In the genomic region with DNA sequence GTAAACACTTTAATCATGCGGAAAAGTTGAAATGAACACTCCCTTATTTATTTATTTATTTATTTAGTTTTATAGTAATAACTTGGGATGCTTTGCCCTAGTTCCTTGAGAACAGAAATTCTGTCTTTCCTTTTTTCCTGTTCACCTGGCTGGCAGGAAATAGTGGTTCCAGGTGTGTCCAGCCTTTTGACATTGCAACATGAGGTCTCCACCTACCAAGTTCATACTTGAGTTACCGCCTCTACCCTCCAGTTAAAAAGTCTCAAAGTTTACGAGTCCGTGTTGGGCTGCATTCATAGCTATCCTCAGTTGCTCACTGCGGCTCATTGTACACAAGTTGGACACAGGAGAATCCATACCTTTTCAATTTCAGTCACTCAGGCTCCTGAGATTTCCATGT, we compare ENCODE assay signal across 8 mouse cellular contexts. TPM values are rescaled to one million over a fixed set of nuclear protein-coding genes. Genes with fewer than 3 reads are reported as not detected.
DNase-seq lines count a peak whose midpoint lies in the region; ATAC-seq lines count a peak whose summit lies in the region.

No protein-coding gene starts in this region.

- H3K4me2 ChIP-seq in forebrain, embryonic 14.5 days (ENCODE audit: low read length), result peak overlapping the region; percentile 78
- peak overlapping the region; percentile 80 for H3K4me2 ChIP-seq in limb, embryonic 13.5 days (replicated peaks)
- peak overlapping the region; percentile 74 for H3K4me2 ChIP-seq in stomach, embryonic 15.5 days

- H3K36me3 ChIP-seq in megakaryocyte, embryonic 14.5 days (replicated peaks; ENCODE audit: low read length), result peaks cover 25% of the 10 kb centered on the region
- peaks cover 3% of the 10 kb centered on the region for H3K36me3 ChIP-seq in forebrain, embryonic 14.5 days (ENCODE audit: control insufficient read depth, insufficient read depth, low read length)
- H3K36me3 ChIP-seq in limb, embryonic 13.5 days, result peaks cover 3% of the 10 kb centered on the region
- H3K36me3 ChIP-seq in stomach, embryonic 15.5 days, result no peaks in the 10 kb centered on the region

- no peaks in the 10 kb centered on the region for H3K27me3 ChIP-seq in megakaryocyte, embryonic 14.5 days (replicated peaks)
- H3K27me3 ChIP-seq in forebrain, embryonic 14.5 days (replicated peaks; ENCODE audit: control insufficient read depth, insufficient read depth, low read length), result no peaks in the 10 kb centered on the region
- no peaks in the 10 kb centered on the region for H3K27me3 ChIP-seq in limb, embryonic 13.5 days
- no peaks in the 10 kb centered on the region for H3K27me3 ChIP-seq in stomach, embryonic 15.5 days (replicated peaks)

- H3K4me1 ChIP-seq in megakaryocyte, embryonic 14.5 days, result peaks cover 39% of the 10 kb centered on the region
- H3K4me1 ChIP-seq in forebrain, embryonic 14.5 days (ENCODE audit: control insufficient read depth, insufficient read depth, low read length), result peaks cover 3% of the 10 kb centered on the region; the same call in 1 of the 2 replicates
- peaks cover 18% of the 10 kb centered on the region for H3K4me1 ChIP-seq in limb, embryonic 13.5 days
- H3K4me1 ChIP-seq in stomach, embryonic 15.5 days, result peaks cover 5% of the 10 kb centered on the region; the same call in 1 of the 2 replicates

- 37% methylated on average over 5 of the region's 5 CpGs for WGBS in forebrain, embryonic 14.5 days
- WGBS in limb, embryonic 13.5 days, result 15% methylated on average over 5 of the region's 5 CpGs
- WGBS in stomach, embryonic 15.5 days, result 27% methylated on average over 5 of the region's 5 CpGs

- no peak overlapping the region for H3K27ac ChIP-seq in forebrain, embryonic 14.5 days (ENCODE audit: low read depth, low read length)
- no peak overlapping the region for H3K27ac ChIP-seq in limb, embryonic 13.5 days
- no peak overlapping the region for H3K27ac ChIP-seq in stomach, embryonic 15.5 days

- no peak for DNase-seq in forebrain, embryonic 14.5 days (ENCODE audit: low spot score)
- no peak for DNase-seq in left cerebral cortex, adult 9 months (ENCODE audit: low spot score in 2 of 2)
- DNase-seq in left cerebral cortex, adult 11 months (ENCODE audit: low spot score), result no peak
- DNase-seq in left cerebral cortex, adult 18-20 months (ENCODE audit: low spot score in 2 of 2), result no peak

- H3K9ac ChIP-seq in forebrain, embryonic 14.5 days (ENCODE audit: low read length), result peak overlapping the region; percentile 84
- H3K9ac ChIP-seq in limb, embryonic 13.5 days, result peak overlapping the region; percentile 88
- H3K9ac ChIP-seq in stomach, embryonic 15.5 days, result no peak overlapping the region; the same call in 1 of the 2 replicates

- peak overlapping the region; percentile 99 for H3K4me3 ChIP-seq in megakaryocyte, embryonic 14.5 days (replicated peaks)
- H3K4me3 ChIP-seq in forebrain, embryonic 14.5 days (ENCODE audit: low read depth, low read length), result peak overlapping the region; percentile 82
- H3K4me3 ChIP-seq in limb, embryonic 13.5 days, result peak overlapping the region; percentile 88
- peak overlapping the region; percentile 86 for H3K4me3 ChIP-seq in stomach, embryonic 15.5 days (replicated peaks)

- ATAC-seq in megakaryocyte, adult 5-6 weeks (ENCODE audit: poor library complexity, severe bottlenecking), result no peak
- ATAC-seq in forebrain, embryonic 14.5 days, result no peak
- ATAC-seq in limb, embryonic 13.5 days (ENCODE audit: low FRiP score, low read depth), result no peak
- no peak for ATAC-seq in stomach, embryonic 15.5 days (ENCODE audit: insufficient read depth, low FRiP score, low read depth)

- H3K9me3 ChIP-seq in megakaryocyte, embryonic 14.5 days, result peaks cover 14% of the 10 kb centered on the region
- no peaks in the 10 kb centered on the region for H3K9me3 ChIP-seq in forebrain, embryonic 14.5 days (replicated peaks; ENCODE audit: control insufficient read depth, low read length)
- H3K9me3 ChIP-seq in limb, embryonic 13.5 days, result no peaks in the 10 kb centered on the region
- H3K9me3 ChIP-seq in stomach, embryonic 15.5 days, result no peaks in the 10 kb centered on the region

RNA-seq across cellular contexts. Expression of a gene that starts 0.8 kb away (rescaled TPM):
- polyA plus RNA-seq in megakaryocyte, embryonic 14.5 days (2012; ENCODE audit: insufficient read depth, low replicate concordance), result 1.1 TPM in 1 of 2 replicates, not detected in the other
- total RNA-seq in megakaryocyte, adult 5-6 weeks (2015), result 2.6 and 3.1 TPM in 2 replicates
- 3.3 and 4.0 TPM in 2 replicates for total RNA-seq in megakaryocyte, adult 5-6 weeks (2017)
- 22.3 and 25.7 TPM in 2 replicates for polyA plus RNA-seq in forebrain, embryonic 14.5 days (2014; fragmentation: Nextera tagmentation; extraction: Ambion mirVana)
- 21.9 and 24.6 TPM in 2 replicates for polyA plus RNA-seq in limb, embryonic 13.5 days (2015; fragmentation: Nextera tagmentation; extraction: Ambion mirVana)
- 22.8 and 23.1 TPM in 2 replicates for polyA plus RNA-seq in stomach, embryonic 15.5 days (2015; fragmentation: Nextera tagmentation; extraction: Ambion mirVana)
- total RNA-seq in left cerebral cortex, adult 18-20 months (2021), result 10 to 100 TPM; 17.1 to 17.4 TPM

Comparison
In these comparisons a context has a peak if more than half of its experiments do, and no peak if none do; other contexts are left out.
1. RNA of a gene that starts 0.8 kb away (polyA plus RNA-seq): 22.3 to 25.7 TPM in forebrain, embryonic 14.5 days, 22.8 to 23.1 TPM in stomach, embryonic 15.5 days and 21.9 to 24.6 TPM in limb, embryonic 13.5 days; 1.1 TPM in megakaryocyte, embryonic 14.5 days; every median in the first group is over 10 times any median in the second.
2. Peak in every context shown above with its lines, with median percentiles within 50 percentile points of each other: H3K4me3 ChIP-seq and H3K4me2 ChIP-seq.